Mouse (Mus musculus) forebrain, embryonic 16.5 days (tissue): ENCODE data around the gene Hdac2. TPM values are rescaled to one million over a fixed set of nuclear protein-coding genes. Genes with fewer than 3 reads are reported as not detected.

Experiments used
- ATAC-seq: fragments of 200-750 bp; cut with Nextera tagmentation; 2 replicates; pipeline ENCODE4 v1.8.0; 2017; ENCODE audit warnings: mild to moderate bottlenecking, moderate library complexity
- H3K27ac ChIP-seq: fragments of 300-500 bp; sonication (generic); 2 replicates; pipeline ENCODE4 v1.5.1; 2014; ENCODE audit warnings: low read length, control low read depth
- H3K27me3 ChIP-seq: fragments of 300-500 bp; sonication (generic); replicated peaks from 2 replicates; pipeline ENCODE4 v1.6.1; 2014; ENCODE audit warnings: low read length; ENCODE audit not compliant: control insufficient read depth, insufficient read depth
- H3K36me3 ChIP-seq: fragments of 300-500 bp; sonication (generic); 2 replicates; pipeline ENCODE4 v1.6.1; 2014; ENCODE audit not compliant: control insufficient read depth, insufficient read depth
- H3K4me1 ChIP-seq: fragments of 300-500 bp; sonication (generic); replicated peaks from 2 replicates; pipeline ENCODE4 v1.6.1; 2014; ENCODE audit warnings: low read length; ENCODE audit not compliant: control insufficient read depth, insufficient read depth
- H3K4me2 ChIP-seq: fragments of 300-500 bp; sonication (generic); 2 replicates; pipeline ENCODE4 v1.6.1; 2014; ENCODE audit warnings: mild to moderate bottlenecking, low read length, control low read depth
- H3K4me3 ChIP-seq: fragments of 300-500 bp; sonication (generic); replicated peaks from 2 replicates; pipeline ENCODE4 v1.5.1; 2014; ENCODE audit warnings: mild to moderate bottlenecking, low read length, control low read depth
- H3K9ac ChIP-seq: fragments of 300-500 bp; sonication (generic); replicated peaks from 2 replicates; pipeline ENCODE4 v1.6.1; 2014; ENCODE audit warnings: low read depth, low read length, control low read depth
- H3K9me3 ChIP-seq: fragments of 300-500 bp; sonication (generic); 2 replicates; pipeline ENCODE4 v1.6.1; 2016; ENCODE audit warnings: low read length; ENCODE audit not compliant: control insufficient read depth
- WGBS: fragments of 180-500 bp; shearing (Covaris S2); extraction: QIAGEN DNeasy Blood & Tissue Kit; methylation state at CpG from one replicate; pipeline ENCODE4 v1.1.7; 2014; 5-methylcytosine and 5-hydroxymethylcytosine counted together
- polyA plus RNA-seq: library from polyadenylated mRNA; unstranded; fragments of >200 nt; fragmentation: Nextera tagmentation; extraction: Ambion mirVana; gene quantifications from 2 replicates; pipeline ENCODE4 v1.2.1, GENCODE M21; 2015

Gene Hdac2
- polyA plus RNA-seq, 1 experiment from 2014 or later: 423 TPM

GRCm38 (mm10) chr10:37047661-37048098 is 73.3 kb downstream of the Hdac2 start:
- H3K36me3 ChIP-seq: no peaks in the 10 kb centered on the region
- H3K9ac ChIP-seq: no peak overlapping the region
- no peak for ATAC-seq
- no peak overlapping the region for H3K4me3 ChIP-seq
- WGBS: 87% methylated on average over 8 of the region's 8 CpGs
- H3K9me3 ChIP-seq: no peaks in the 10 kb centered on the region
- no peaks in the 10 kb centered on the region for H3K27me3 ChIP-seq
- no peaks in the 10 kb centered on the region for H3K4me1 ChIP-seq
- no peak overlapping the region for H3K4me2 ChIP-seq
- no peak overlapping the region for H3K27ac ChIP-seq

Other genes starting within 250 kb of the Hdac2 start
- gene Marcks, start 164.4 kb downstream of the Hdac2 start, polyA plus RNA-seq: 178 and 197 TPM in 2 replicates